Mouse (Mus musculus) testis, adult 2 months (tissue): ENCODE measurements at regions not wholly inside any gene's neighbourhood (a gene's known extent, or its start where the extent isn't known, plus 50 kb on each side); places are given as distances from the start of the nearest gene placed in this dataset.
"Not testable (repeated sequence)": the region's sequence is repeated elsewhere in the genome, so short reads cannot be mapped to it uniquely, and the experiment has no call there.

Experiments
- H3K27ac ChIP-seq: fragments of 200-500 bp; 2 replicates; pipeline ENCODE4 v1.5.1; 2012; ENCODE audit warnings: low read depth, low read length; ENCODE audit not compliant: control insufficient read depth, insufficient read depth
- H3K27me3 ChIP-seq: fragments of 200-500 bp; 2 replicates; pipeline ENCODE4 v1.6.1; 2012; ENCODE audit warnings: mild to moderate bottlenecking, low read length, moderate library complexity; ENCODE audit not compliant: control insufficient read depth, insufficient read depth
- H3K36me3 ChIP-seq: fragments of 200-500 bp; 2 replicates; pipeline ENCODE4 v1.6.1; 2012; ENCODE audit warnings: mild to moderate bottlenecking, low read length; ENCODE audit not compliant: control insufficient read depth, insufficient read depth
- H3K4me1 ChIP-seq: fragments of 200-500 bp; 2 replicates; pipeline ENCODE4 v1.6.1; 2012; ENCODE audit warnings: low read length; ENCODE audit not compliant: control insufficient read depth, insufficient read depth
- H3K4me3 ChIP-seq: fragments of 200-500 bp; 2 replicates; pipeline ENCODE4 v1.5.1; 2012; ENCODE audit warnings: low read depth, mild to moderate bottlenecking, low read length, moderate library complexity, mixed read lengths; ENCODE audit not compliant: control insufficient read depth
- CTCF ChIP-seq: fragments of 200-500 bp; IDR thresholded peaks from 2 replicates; pipeline ENCODE4 v1.5.1; 2012; ENCODE audit warnings: low read depth, mild to moderate bottlenecking, inconsistent platforms, low read length, moderate library complexity; ENCODE audit not compliant: control insufficient read depth, insufficient read depth, insufficient replicate concordance
- POLR2A ChIP-seq: fragments of 200-500 bp; IDR thresholded peaks from 2 replicates; pipeline ENCODE4 v1.6.1; 2012; ENCODE audit warnings: low read depth, mild to moderate bottlenecking, inconsistent platforms, low read length, moderate library complexity; ENCODE audit not compliant: control insufficient read depth

DNA sequence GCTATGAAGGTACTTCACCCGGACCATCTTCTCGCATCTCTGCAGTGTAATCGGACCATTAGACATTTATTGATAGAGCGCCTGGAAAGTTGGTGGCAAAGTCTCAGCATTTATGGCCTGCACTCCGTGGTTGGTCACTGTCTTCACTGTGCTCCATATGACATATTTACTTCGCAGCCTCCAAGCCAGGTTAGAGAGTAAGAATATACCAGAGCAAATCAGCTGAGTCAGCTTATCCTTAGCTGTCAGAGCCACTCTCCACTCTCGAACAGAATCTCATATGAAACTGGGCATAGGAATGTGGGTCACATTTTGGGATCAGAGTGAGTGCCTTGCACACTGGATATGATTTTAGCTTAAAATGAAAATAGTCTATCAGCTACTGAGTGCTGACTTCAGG, 212.3 kb downstream of the 1700010I14Rik start:
- TF ChIP-seq CTCF (no peak), POLR2A (no peak)
- H3K27ac ChIP-seq = no peak overlapping the region
- no peaks in the 10 kb centered on the region for H3K4me1 ChIP-seq
- H3K36me3 ChIP-seq = no peaks in the 10 kb centered on the region
- H3K27me3 ChIP-seq = no peaks in the 10 kb centered on the region
- no peak overlapping the region for H3K4me3 ChIP-seq

DNA sequence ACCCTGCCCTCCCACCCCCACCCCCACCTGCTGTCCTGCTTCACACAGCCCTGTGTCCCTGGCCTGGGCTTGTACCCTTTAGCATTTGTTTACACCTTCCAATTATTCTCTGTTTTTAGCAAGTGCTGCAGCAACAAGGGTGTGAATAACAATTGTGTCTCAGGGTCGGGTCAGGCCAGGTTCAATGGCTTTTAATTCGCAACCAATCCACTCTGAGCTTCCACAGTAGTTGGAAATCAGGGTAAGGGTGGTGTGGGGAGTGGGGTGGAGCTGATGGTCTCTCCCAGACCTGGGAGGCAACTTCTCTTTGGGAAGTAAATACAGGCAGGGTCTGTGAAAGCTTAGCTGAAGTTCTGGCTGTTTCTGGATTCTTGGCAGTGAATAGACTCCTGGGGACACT, 214.4 kb downstream of the 1700010I14Rik start:
- Histone ChIP-seq H3K4me1 (no peaks in the 10 kb centered on the region), H3K36me3 (no peaks in the 10 kb centered on the region), H3K4me3 (no peak overlapping the region), H3K27ac (no peak overlapping the region), H3K27me3 (no peaks in the 10 kb centered on the region)
- TF ChIP-seq CTCF (no peak), POLR2A (no peak)

DNA sequence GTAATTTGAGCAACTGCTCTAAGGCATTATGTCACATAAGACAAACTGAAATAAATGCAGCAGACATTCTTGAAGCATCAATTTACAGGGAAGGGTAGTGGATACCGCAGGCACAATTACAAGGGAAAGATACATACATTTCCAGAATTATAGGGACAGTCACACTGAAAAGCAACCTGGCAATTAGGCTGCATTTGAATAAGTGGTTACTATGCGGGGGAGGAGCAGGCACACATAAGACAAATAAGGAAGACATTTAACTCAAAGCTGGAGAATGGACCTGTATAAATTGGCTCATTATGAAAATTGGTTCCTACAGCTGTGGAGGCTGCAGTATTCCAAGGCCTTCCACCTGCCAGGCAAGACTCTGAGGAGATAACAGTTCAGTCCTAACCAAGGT, 211.2 kb upstream of the Gm17728 start:
- no peak overlapping the region for H3K27ac ChIP-seq
- TF ChIP-seq POLR2A = no peak
- no peak for TF ChIP-seq CTCF
- no peak overlapping the region for H3K4me3 ChIP-seq
- H3K4me1 ChIP-seq = no peaks in the 10 kb centered on the region
- H3K27me3 ChIP-seq = no peaks in the 10 kb centered on the region
- no peaks in the 10 kb centered on the region for H3K36me3 ChIP-seq

DNA sequence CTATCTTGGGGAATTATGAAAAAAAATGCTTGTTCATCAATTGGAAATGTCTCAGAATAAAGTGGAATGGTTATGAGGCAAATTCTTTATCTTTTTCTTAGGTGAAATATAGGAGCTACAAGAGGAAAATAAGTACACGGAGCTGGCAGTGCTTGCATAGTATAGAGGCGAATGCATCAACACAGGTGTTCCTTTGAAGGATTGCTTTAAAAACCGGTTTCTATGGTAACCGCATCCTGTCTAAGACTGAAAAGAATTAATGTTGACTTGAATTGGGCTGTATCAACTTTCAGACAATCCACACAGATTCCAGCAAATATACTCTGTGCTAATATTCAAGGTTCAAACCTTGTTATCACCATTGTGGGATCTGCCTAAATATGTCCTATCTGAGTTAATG, 198.8 kb upstream of the Gm17728 start:
- Histone ChIP-seq H3K4me1 (no peaks in the 10 kb centered on the region), H3K4me3 (no peak overlapping the region), H3K27me3 (no peaks in the 10 kb centered on the region), H3K27ac (no peak overlapping the region), H3K36me3 (no peaks in the 10 kb centered on the region)
- no peak for TF ChIP-seq POLR2A
- TF ChIP-seq CTCF = no peak

DNA sequence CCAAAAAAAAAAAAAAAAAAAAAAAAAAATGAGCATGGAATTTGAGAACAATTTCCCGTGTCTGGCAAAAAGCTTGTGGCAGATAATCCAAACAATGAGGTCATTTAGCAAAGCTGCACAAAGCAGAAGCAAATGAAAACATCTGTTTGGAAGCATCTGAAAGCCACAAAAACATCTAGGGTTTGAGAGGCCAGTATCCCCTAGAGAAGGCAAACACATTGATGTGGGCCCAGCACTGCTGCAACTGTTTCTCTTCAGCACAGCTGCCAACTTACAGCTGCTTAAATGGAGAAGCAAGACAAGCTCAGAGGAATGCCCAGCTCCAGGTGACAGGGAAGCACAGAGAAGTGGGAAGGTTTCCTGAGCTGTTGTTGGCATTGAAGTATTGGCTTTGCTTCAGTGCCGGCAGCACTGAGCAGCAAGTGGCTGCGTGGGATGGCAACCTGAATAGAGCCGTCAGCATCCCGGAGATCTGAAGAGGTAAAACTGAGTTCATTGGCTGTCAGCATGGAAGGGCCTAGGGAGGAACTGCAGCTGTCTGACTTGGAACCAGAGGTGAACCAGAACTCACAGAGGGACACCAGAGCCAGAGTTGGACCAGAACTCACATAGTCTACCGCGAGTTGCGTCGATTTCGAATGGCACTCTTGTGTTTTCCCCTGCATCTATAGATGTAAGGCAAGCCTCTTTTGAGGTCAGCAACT, 193.8 kb upstream of the Gm17728 start:
- Histone ChIP-seq H3K4me1 (no peaks in the 10 kb centered on the region), H3K36me3 (no peaks in the 10 kb centered on the region), H3K4me3 (no peak overlapping the region), H3K27me3 (no peaks in the 10 kb centered on the region), H3K27ac (no peak overlapping the region)
- TF ChIP-seq POLR2A (no peak), CTCF (no peak)

DNA sequence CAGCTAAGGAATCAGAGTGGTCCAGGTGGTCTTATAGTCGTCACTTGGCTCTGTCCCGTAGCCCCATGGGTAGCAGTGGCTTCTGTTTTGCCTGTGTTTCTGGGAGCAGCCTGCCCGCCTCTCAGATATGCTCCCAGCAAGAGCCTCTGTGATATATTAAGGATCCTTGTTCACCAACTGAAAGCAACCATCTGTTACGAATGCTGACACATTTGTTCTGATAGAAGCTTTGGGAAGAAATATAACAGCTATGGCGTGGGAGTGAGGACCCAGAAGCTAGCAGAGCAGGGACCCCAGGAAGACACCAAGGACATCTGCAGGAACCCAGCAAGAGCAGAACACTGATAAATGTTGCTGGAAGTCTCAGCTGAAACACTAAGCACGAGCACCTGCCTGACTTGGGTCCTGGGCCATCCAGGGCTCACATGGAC, 186.7 kb upstream of the Gm17728 start:
- no peaks in the 10 kb centered on the region for H3K36me3 ChIP-seq

DNA sequence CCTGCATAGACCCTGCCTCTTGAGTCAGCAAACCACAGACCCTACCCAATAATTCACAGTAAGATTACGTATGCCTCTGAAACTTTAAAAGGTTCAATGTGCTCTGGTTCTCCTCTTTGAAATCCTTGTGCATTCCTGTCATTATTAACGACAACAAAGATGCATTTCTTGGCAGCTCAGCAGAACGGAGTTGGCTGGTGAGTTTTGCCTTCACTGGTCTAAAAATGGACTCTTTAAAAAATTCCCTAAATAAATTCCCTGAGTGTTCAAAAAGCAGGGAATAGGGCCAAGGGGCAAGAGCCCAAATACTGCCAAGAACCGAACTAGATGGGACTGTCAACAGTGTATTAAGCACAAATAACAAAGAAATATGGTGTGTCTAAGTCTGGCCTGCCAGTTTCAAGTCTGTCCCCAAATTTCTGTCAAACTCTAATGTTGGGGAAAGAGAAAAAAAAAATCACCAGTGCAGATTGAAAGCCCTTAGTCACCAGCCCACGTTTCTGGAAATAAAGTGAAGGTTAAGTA, 163.2 kb upstream of the Gm17728 start:
- Histone ChIP-seq H3K27ac (no peak overlapping the region), H3K4me3 (no peak overlapping the region), H3K4me1 (no peaks in the 10 kb centered on the region), H3K36me3 (no peaks in the 10 kb centered on the region), H3K27me3 (no peaks in the 10 kb centered on the region)
- TF ChIP-seq POLR2A (no peak), CTCF (no peak)

More for the DNA sequence above, 186.7 kb upstream of the Gm17728 start:
- Histone ChIP-seq H3K4me3 (no peak overlapping the region), H3K27me3 (no peaks in the 10 kb centered on the region), H3K27ac (no peak overlapping the region), H3K4me1 (no peaks in the 10 kb centered on the region)
- TF ChIP-seq CTCF = no peak
- no peak for TF ChIP-seq POLR2A

DNA sequence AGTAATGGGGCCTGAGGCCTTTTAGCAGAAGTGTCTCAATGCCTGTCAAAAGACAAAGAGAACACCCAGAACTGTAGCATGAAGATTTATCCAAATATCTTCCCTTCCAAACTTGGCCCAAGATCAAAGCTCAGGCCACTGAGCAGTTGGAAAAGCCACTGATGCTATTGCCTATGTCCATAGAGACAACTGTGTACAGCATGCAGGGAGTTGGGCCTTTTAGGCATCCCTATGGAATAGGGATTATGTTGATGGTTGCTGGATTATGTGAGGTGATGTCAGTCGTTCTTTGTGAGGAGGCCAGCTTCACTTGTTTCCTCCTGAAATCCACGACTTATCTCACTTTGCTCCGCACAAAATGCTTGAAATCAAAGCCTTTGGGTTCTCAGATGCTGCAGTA, 153.1 kb upstream of the Gm17728 start:
- no peak overlapping the region for H3K27ac ChIP-seq
- no peaks in the 10 kb centered on the region for H3K36me3 ChIP-seq
- H3K27me3 ChIP-seq = no peaks in the 10 kb centered on the region
- H3K4me1 ChIP-seq = no peaks in the 10 kb centered on the region
- no peak overlapping the region for H3K4me3 ChIP-seq
- TF ChIP-seq CTCF (no peak), POLR2A (no peak)

DNA sequence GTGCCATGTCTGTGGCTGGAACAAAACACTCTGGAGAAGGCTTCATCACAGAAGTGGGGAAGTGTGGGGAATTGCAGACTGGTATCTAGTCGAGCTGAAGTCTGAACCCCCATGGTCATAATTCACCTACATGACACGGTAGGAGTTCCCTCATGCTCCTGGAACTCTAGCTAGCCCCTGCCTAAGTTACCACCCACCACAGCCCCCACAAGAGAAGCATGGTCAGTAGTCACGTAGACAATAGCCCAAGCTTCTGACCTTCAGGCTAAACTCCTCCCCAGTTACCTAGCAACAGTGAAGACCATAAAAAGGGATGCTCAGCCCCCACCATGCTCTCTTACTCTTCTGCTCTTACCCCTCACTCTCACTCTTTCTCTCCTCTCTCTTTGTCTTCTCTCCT, 143.8 kb upstream of the Gm17728 start:
- not testable (repeated sequence) for H3K36me3 ChIP-seq, H3K27ac ChIP-seq, H3K4me1 ChIP-seq, H3K4me3 ChIP-seq, H3K27me3 ChIP-seq
